Mouse (Mus musculus): ENCODE measurements around the gene Zfp426. TPM values are rescaled to one million over a fixed set of nuclear protein-coding genes. Genes with fewer than 3 reads are reported as not detected.

Zfp426 gene
- polyA plus RNA-seq, 1 experiment: 5.5 TPM

GRCm38 (mm10) chr9:20514016-20514415 is 21.5 kb upstream of the Zfp426 start:
- Histone ChIP-seq H3K79me2 (ENCODE audit: control insufficient read depth, insufficient read depth) (peaks cover 100% of the 10 kb centered on the region), H3K4me3 (no peak overlapping the region), H3K4me2 (ENCODE audit: low read depth) (no peak overlapping the region), H3ac (ENCODE audit: control insufficient read depth, insufficient read length) (no peak overlapping the region), H3K27me3 (ENCODE audit: control insufficient read depth, insufficient read depth, insufficient read length) (no peaks in the 10 kb centered on the region), H3K36me3 (ENCODE audit: control insufficient read depth, insufficient read depth) (peaks cover 12% of the 10 kb centered on the region)
- TF ChIP-seq CEBPB (IDR thresholded peaks at IDR 0.05; ENCODE audit: insufficient read depth, poor library complexity, severe bottlenecking): no peak
- no peak for TF ChIP-seq REST (IDR thresholded peaks at IDR 0.05; ENCODE audit: insufficient read depth, insufficient read length)
- TF ChIP-seq E2F4 (IDR thresholded peaks at IDR 0.05; ENCODE audit: insufficient read depth): no peak
- no peak for TF ChIP-seq MAX (IDR thresholded peaks at IDR 0.05; ENCODE audit: low read depth)
- TF ChIP-seq MYOG (IDR thresholded peaks at IDR 0.05; ENCODE audit: control insufficient read depth in 1 of 3, insufficient read depth in 1 of 3, insufficient read length in 2 of 3, low read depth in 2 of 3): no peak
- TF ChIP-seq MYOD1 (IDR thresholded peaks at IDR 0.05; ENCODE audit: control insufficient read depth in 1 of 3, insufficient read length in 2 of 3, low read depth in 2 of 3): no peak
- TF ChIP-seq POLR2AphosphoS2 (IDR thresholded peaks at IDR 0.05; ENCODE audit: insufficient read length, low read depth): no peak
- TF ChIP-seq USF1 (IDR thresholded peaks at IDR 0.05; ENCODE audit: low read depth): no peak
- TF ChIP-seq POLR2A (IDR thresholded peaks at IDR 0.05; ENCODE audit: insufficient read length, low read depth): no peak
- no peak for TF ChIP-seq TCF3 (IDR thresholded peaks at IDR 0.05; ENCODE audit: insufficient read length, low read depth)
- no peak for TF ChIP-seq TCF12 (IDR thresholded peaks at IDR 0.05; ENCODE audit: insufficient read depth, poor library complexity, severe bottlenecking)
- TF ChIP-seq SRF (IDR thresholded peaks at IDR 0.05; ENCODE audit: control insufficient read depth, insufficient read length, low read depth): no peak

GRCm38 (mm10) chr9:20512714-20513113 is 20.2 kb upstream of the Zfp426 start:
- no peaks in the 10 kb centered on the region for H3K27me3 ChIP-seq (ENCODE audit: control insufficient read depth, insufficient read depth, insufficient read length)
- H3K4me2 ChIP-seq (ENCODE audit: low read depth): no peak overlapping the region
- H3K79me2 ChIP-seq (ENCODE audit: control insufficient read depth, insufficient read depth): peaks cover 100% of the 10 kb centered on the region
- H3K36me3 ChIP-seq (ENCODE audit: control insufficient read depth, insufficient read depth): peaks cover 17% of the 10 kb centered on the region
- no peak overlapping the region for H3K4me3 ChIP-seq
- TF ChIP-seq MYOG (IDR thresholded peaks at IDR 0.05; ENCODE audit: control insufficient read depth in 1 of 3, insufficient read depth in 1 of 3, insufficient read length in 2 of 3, low read depth in 2 of 3): no peak
- TF ChIP-seq SRF (IDR thresholded peaks at IDR 0.05; ENCODE audit: control insufficient read depth, insufficient read length, low read depth): no peak
- no peak for TF ChIP-seq POLR2A (IDR thresholded peaks at IDR 0.05; ENCODE audit: insufficient read length, low read depth)
- no peak overlapping the region for H3ac ChIP-seq (ENCODE audit: control insufficient read depth, insufficient read length)

GRCm38 (mm10) chr9:20511645-20512044 is 19.1 kb upstream of the Zfp426 start:
- no peak overlapping the region for H3K4me3 ChIP-seq
- TF ChIP-seq REST (IDR thresholded peaks at IDR 0.05; ENCODE audit: insufficient read depth, insufficient read length): no peak
- TF ChIP-seq E2F4 (IDR thresholded peaks at IDR 0.05; ENCODE audit: insufficient read depth): no peak
- TF ChIP-seq MAX (IDR thresholded peaks at IDR 0.05; ENCODE audit: low read depth): no peak
- TF ChIP-seq MYOD1 (IDR thresholded peaks at IDR 0.05; ENCODE audit: control insufficient read depth in 1 of 3, insufficient read length in 2 of 3, low read depth in 2 of 3): no peak
- no peak for TF ChIP-seq POLR2A (IDR thresholded peaks at IDR 0.05; ENCODE audit: insufficient read length, low read depth)
- TF ChIP-seq CEBPB (IDR thresholded peaks at IDR 0.05; ENCODE audit: insufficient read depth, poor library complexity, severe bottlenecking): no peak
- no peak for TF ChIP-seq SRF (IDR thresholded peaks at IDR 0.05; ENCODE audit: control insufficient read depth, insufficient read length, low read depth)
- TF ChIP-seq TCF3 (IDR thresholded peaks at IDR 0.05; ENCODE audit: insufficient read length, low read depth): no peak
- no peak for TF ChIP-seq TCF12 (IDR thresholded peaks at IDR 0.05; ENCODE audit: insufficient read depth, poor library complexity, severe bottlenecking)

GRCm38 (mm10) chr9:20510346-20510745 is 17.8 kb upstream of the Zfp426 start:
- no peak overlapping the region for H3K4me2 ChIP-seq (ENCODE audit: low read depth)
- H3K79me2 ChIP-seq (ENCODE audit: control insufficient read depth, insufficient read depth): peaks cover 86% of the 10 kb centered on the region
- H3K36me3 ChIP-seq (ENCODE audit: control insufficient read depth, insufficient read depth): peaks cover 36% of the 10 kb centered on the region
- TF ChIP-seq MYOD1 (IDR thresholded peaks at IDR 0.05; ENCODE audit: control insufficient read depth in 1 of 3, insufficient read length in 2 of 3, low read depth in 2 of 3) (no peak), POLR2AphosphoS2 (IDR thresholded peaks at IDR 0.05; ENCODE audit: insufficient read length, low read depth) (no peak), E2F4 (IDR thresholded peaks at IDR 0.05; ENCODE audit: insufficient read depth) (no peak), MAX (IDR thresholded peaks at IDR 0.05; ENCODE audit: low read depth) (no peak), TCF3 (IDR thresholded peaks at IDR 0.05; ENCODE audit: insufficient read length, low read depth) (no peak), TCF12 (IDR thresholded peaks at IDR 0.05; ENCODE audit: insufficient read depth, poor library complexity, severe bottlenecking) (no peak), SRF (IDR thresholded peaks at IDR 0.05; ENCODE audit: control insufficient read depth, insufficient read length, low read depth) (no peak), CEBPB (IDR thresholded peaks at IDR 0.05; ENCODE audit: insufficient read depth, poor library complexity, severe bottlenecking) (no peak), POLR2A (IDR thresholded peaks at IDR 0.05; ENCODE audit: insufficient read length, low read depth) (no peak)
- H3K4me3 ChIP-seq: no peak overlapping the region
- no peak overlapping the region for H3ac ChIP-seq (ENCODE audit: control insufficient read depth, insufficient read length)
- H3K27me3 ChIP-seq (ENCODE audit: control insufficient read depth, insufficient read depth, insufficient read length): no peaks in the 10 kb centered on the region

More at GRCm38 (mm10) chr9:20511645-20512044, 19.1 kb upstream of the Zfp426 start:
- Histone ChIP-seq H3ac (ENCODE audit: control insufficient read depth, insufficient read length) (no peak overlapping the region), H3K4me2 (ENCODE audit: low read depth) (no peak overlapping the region), H3K79me2 (ENCODE audit: control insufficient read depth, insufficient read depth) (peaks cover 99% of the 10 kb centered on the region), H3K36me3 (ENCODE audit: control insufficient read depth, insufficient read depth) (peaks cover 24% of the 10 kb centered on the region), H3K27me3 (ENCODE audit: control insufficient read depth, insufficient read depth, insufficient read length) (no peaks in the 10 kb centered on the region)

GRCm38 (mm10) chr9:20509676-20510075 is 17.1 kb upstream of the Zfp426 start:
- Histone ChIP-seq H3K36me3 (ENCODE audit: control insufficient read depth, insufficient read depth) (peaks cover 38% of the 10 kb centered on the region), H3K4me3 (no peak overlapping the region), H3K79me2 (ENCODE audit: control insufficient read depth, insufficient read depth) (peaks cover 79% of the 10 kb centered on the region), H3ac (ENCODE audit: control insufficient read depth, insufficient read length) (no peak overlapping the region), H3K4me2 (ENCODE audit: low read depth) (no peak overlapping the region), H3K27me3 (ENCODE audit: control insufficient read depth, insufficient read depth, insufficient read length) (no peaks in the 10 kb centered on the region)
- no peak for TF ChIP-seq MAX (IDR thresholded peaks at IDR 0.05; ENCODE audit: low read depth)
- TF ChIP-seq CEBPB (IDR thresholded peaks at IDR 0.05; ENCODE audit: insufficient read depth, poor library complexity, severe bottlenecking): no peak
- no peak for TF ChIP-seq TCF12 (IDR thresholded peaks at IDR 0.05; ENCODE audit: insufficient read depth, poor library complexity, severe bottlenecking)
- no peak for TF ChIP-seq POLR2A (IDR thresholded peaks at IDR 0.05; ENCODE audit: insufficient read length, low read depth)
- TF ChIP-seq USF1 (IDR thresholded peaks at IDR 0.05; ENCODE audit: low read depth): no peak
- TF ChIP-seq SRF (IDR thresholded peaks at IDR 0.05; ENCODE audit: control insufficient read depth, insufficient read length, low read depth): no peak
- no peak for TF ChIP-seq MYOD1 (IDR thresholded peaks at IDR 0.05; ENCODE audit: control insufficient read depth in 1 of 3, insufficient read length in 2 of 3, low read depth in 2 of 3)
- no peak for TF ChIP-seq POLR2AphosphoS2 (IDR thresholded peaks at IDR 0.05; ENCODE audit: insufficient read length, low read depth)
- TF ChIP-seq TCF3 (IDR thresholded peaks at IDR 0.05; ENCODE audit: insufficient read length, low read depth): no peak
- TF ChIP-seq MYOG (IDR thresholded peaks at IDR 0.05; ENCODE audit: control insufficient read depth in 1 of 3, insufficient read depth in 1 of 3, insufficient read length in 2 of 3, low read depth in 2 of 3): no peak
- TF ChIP-seq E2F4 (IDR thresholded peaks at IDR 0.05; ENCODE audit: insufficient read depth): no peak
- TF ChIP-seq REST (IDR thresholded peaks at IDR 0.05; ENCODE audit: insufficient read depth, insufficient read length): no peak
